Mouse (Mus musculus): Measurements from ENCODE around the gene Psat1. TPM values are rescaled to one million over a fixed set of nuclear protein-coding genes. Genes with fewer than 3 reads are reported as not detected.

The Psat1 gene
- polyA plus RNA-seq, 1 experiment from 2014 or later: 65.2 TPM

- no peak for ATAC-seq (replicated peaks; ENCODE audit: insufficient number of reproducible peaks, insufficient read depth, low FRiP score, low read depth)
- no peak overlapping the region for H3K4me3 ChIP-seq
These were observed 43.3 kb downstream of the Psat1 start for GRCm38 (mm10) chr19:15903508-15904480.

GRCm38 (mm10) chr19:15895681-15896080, 51.5 kb downstream of the Psat1 start:
- no peaks in the 10 kb centered on the region for H3K4me1 ChIP-seq (replicated peaks)
- no peak overlapping the region for H3K4me2 ChIP-seq
- no peaks in the 10 kb centered on the region for H3K27me3 ChIP-seq
- 86% methylated on average over 3 of the region's 3 CpGs for WGBS
- no peak for ATAC-seq (replicated peaks; ENCODE audit: insufficient number of reproducible peaks, insufficient read depth, low FRiP score, low read depth)
- H3K27ac ChIP-seq: no peak overlapping the region
- H3K4me3 ChIP-seq: no peak overlapping the region
- H3K36me3 ChIP-seq: no peaks in the 10 kb centered on the region
- no peaks in the 10 kb centered on the region for H3K9me3 ChIP-seq (replicated peaks)
- H3K9ac ChIP-seq: no peak overlapping the region

More at GRCm38 (mm10) chr19:15903508-15904480, 43.3 kb downstream of the Psat1 start:
- Histone ChIP-seq H3K9me3 (replicated peaks) (no peaks in the 10 kb centered on the region), H3K9ac (no peak overlapping the region), H3K27ac (no peak overlapping the region), H3K4me1 (replicated peaks) (no peaks in the 10 kb centered on the region), H3K4me2 (no peak overlapping the region), H3K27me3 (no peaks in the 10 kb centered on the region), H3K36me3 (peaks cover 10% of the 10 kb centered on the region; the same call in 1 of the 2 replicates)
- WGBS: 63% methylated on average over 20 of the region's 20 CpGs

DNA sequence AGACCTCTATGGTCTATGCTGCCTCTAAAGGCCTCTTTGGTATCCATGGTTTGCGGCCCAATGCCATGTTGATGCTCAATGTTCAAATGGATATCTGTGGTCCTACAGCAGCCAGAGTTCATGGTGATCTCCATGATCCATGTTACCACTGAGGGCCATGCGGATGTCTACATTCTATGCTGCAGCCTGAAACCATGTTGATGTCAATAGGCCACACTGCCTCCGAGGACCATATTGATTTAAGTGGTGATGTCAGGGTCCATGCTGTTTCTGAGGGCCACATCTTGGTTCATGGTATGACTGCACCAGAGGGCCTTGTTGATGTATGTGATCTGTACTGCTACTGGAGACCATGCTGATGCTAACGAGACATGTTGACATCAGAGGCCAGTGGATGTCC, 55.0 kb downstream of the Psat1 start:
- H3K27me3 ChIP-seq: no peaks in the 10 kb centered on the region
- H3K4me1 ChIP-seq (replicated peaks): no peaks in the 10 kb centered on the region
- ATAC-seq (replicated peaks; ENCODE audit: insufficient number of reproducible peaks, insufficient read depth, low FRiP score, low read depth): no peak
- no peak overlapping the region for H3K9ac ChIP-seq
- no peak overlapping the region for H3K27ac ChIP-seq
- H3K36me3 ChIP-seq: no peaks in the 10 kb centered on the region
- no peak overlapping the region for H3K4me2 ChIP-seq
- no peaks in the 10 kb centered on the region for H3K9me3 ChIP-seq (replicated peaks)
- 90% methylated on average over 4 of the region's 4 CpGs for WGBS
- H3K4me3 ChIP-seq: no peak overlapping the region

- no peak overlapping the region for H3K9ac ChIP-seq
- no peak overlapping the region for H3K27ac ChIP-seq
- no peaks in the 10 kb centered on the region for H3K27me3 ChIP-seq
- no peak overlapping the region for H3K4me3 ChIP-seq
- WGBS: 80% methylated on average over 4 of the region's 4 CpGs
- no peaks in the 10 kb centered on the region for H3K4me1 ChIP-seq (replicated peaks)
- ATAC-seq (replicated peaks; ENCODE audit: insufficient number of reproducible peaks, insufficient read depth, low FRiP score, low read depth): no peak
- no peaks in the 10 kb centered on the region for H3K9me3 ChIP-seq (replicated peaks)
- no peaks in the 10 kb centered on the region for H3K36me3 ChIP-seq
- no peak overlapping the region for H3K4me2 ChIP-seq
These were observed 58.7 kb downstream of the Psat1 start for GRCm38 (mm10) chr19:15888466-15888865.

DNA sequence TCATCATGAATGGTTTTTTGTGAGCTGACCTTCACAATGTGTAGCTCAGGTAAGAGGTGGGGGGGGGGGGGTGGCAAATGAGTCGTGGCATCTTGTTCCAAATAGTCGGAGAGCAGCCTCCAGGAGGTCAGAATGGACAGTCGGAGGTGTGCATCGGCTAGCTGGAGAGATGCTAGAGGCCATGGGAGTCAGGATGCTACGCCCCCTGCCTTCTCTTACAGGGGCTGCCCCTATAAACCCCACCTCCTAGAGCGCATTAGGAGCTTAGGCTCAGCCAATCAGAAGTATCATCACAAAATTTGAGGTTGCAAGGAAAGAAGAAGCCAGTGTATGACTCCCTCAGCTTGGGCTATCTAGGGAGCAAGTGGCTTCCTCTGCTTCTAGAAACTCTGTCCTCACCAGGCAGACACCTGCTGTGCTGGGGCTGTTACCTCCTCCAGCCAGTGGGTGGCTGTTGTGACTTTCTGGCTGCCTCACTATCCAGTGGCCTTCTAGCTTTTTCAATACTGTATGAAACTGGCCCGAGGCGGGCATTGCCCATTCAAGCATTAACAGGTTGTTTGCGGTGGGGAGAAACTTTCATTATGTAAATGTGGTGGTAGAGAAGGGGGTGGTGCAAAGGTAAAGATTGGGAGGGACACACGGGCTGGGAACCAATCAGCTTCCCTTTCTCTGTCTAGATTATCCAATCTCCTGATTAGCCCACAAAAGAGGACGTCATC, 64.3 kb downstream of the Psat1 start:
- Histone ChIP-seq H3K9me3 (replicated peaks) (no peaks in the 10 kb centered on the region), H3K27me3 (no peaks in the 10 kb centered on the region), H3K4me3 (no peak overlapping the region), H3K4me1 (replicated peaks) (0 out of 2 replicates have a peak, but pooled peaks cover 4% of the 10 kb centered on the region), H3K4me2 (no peak overlapping the region), H3K27ac (no peak overlapping the region), H3K36me3 (no peaks in the 10 kb centered on the region), H3K9ac (no peak overlapping the region)
- WGBS: 74% methylated on average over 11 of the region's 11 CpGs
- no peak for ATAC-seq (replicated peaks; ENCODE audit: insufficient number of reproducible peaks, insufficient read depth, low FRiP score, low read depth)

DNA sequence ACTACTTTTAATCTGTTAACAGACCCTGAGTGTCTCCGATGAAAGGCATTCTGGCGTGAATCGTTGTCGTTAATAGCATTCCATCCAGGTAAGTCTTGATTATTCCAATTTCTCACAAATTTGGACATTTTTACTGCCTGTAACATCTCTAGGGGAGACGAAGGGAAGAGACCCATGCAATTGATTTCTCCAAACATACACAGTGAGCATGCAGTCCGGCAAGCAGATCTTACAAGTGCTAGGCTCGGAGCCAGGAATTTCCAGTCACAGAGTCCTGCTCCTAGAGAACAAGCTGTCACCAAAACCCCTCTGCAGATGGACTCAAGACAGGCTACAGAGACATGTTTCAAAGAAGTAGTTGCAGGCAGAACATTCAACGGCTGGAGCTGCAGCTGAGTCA, 66.4 kb downstream of the Psat1 start:
- Histone ChIP-seq H3K36me3 (no peaks in the 10 kb centered on the region), H3K4me2 (no peak overlapping the region), H3K4me3 (no peak overlapping the region), H3K4me1 (replicated peaks) (0 out of 2 replicates have a peak, but pooled peaks cover 4% of the 10 kb centered on the region), H3K9ac (no peak overlapping the region), H3K9me3 (replicated peaks) (no peaks in the 10 kb centered on the region), H3K27me3 (no peaks in the 10 kb centered on the region), H3K27ac (no peak overlapping the region)
- no peak for ATAC-seq (replicated peaks; ENCODE audit: insufficient number of reproducible peaks, insufficient read depth, low FRiP score, low read depth)
- 55% methylated on average over 8 of the region's 8 CpGs for WGBS

GRCm38 (mm10) chr19:15879271-15879670, 67.9 kb downstream of the Psat1 start:
- H3K9me3 ChIP-seq (replicated peaks): no peaks in the 10 kb centered on the region
- H3K9ac ChIP-seq: no peak overlapping the region
- H3K4me3 ChIP-seq: no peak overlapping the region
- H3K36me3 ChIP-seq: no peaks in the 10 kb centered on the region
- no peak overlapping the region for H3K4me2 ChIP-seq
- no peaks in the 10 kb centered on the region for H3K27me3 ChIP-seq
- WGBS: 91% methylated on average over 5 of the region's 5 CpGs
- 0 out of 2 replicates have a peak, but pooled peaks cover 4% of the 10 kb centered on the region for H3K4me1 ChIP-seq (replicated peaks)
- H3K27ac ChIP-seq: no peak overlapping the region
- no peak for ATAC-seq (replicated peaks; ENCODE audit: insufficient number of reproducible peaks, insufficient read depth, low FRiP score, low read depth)

DNA sequence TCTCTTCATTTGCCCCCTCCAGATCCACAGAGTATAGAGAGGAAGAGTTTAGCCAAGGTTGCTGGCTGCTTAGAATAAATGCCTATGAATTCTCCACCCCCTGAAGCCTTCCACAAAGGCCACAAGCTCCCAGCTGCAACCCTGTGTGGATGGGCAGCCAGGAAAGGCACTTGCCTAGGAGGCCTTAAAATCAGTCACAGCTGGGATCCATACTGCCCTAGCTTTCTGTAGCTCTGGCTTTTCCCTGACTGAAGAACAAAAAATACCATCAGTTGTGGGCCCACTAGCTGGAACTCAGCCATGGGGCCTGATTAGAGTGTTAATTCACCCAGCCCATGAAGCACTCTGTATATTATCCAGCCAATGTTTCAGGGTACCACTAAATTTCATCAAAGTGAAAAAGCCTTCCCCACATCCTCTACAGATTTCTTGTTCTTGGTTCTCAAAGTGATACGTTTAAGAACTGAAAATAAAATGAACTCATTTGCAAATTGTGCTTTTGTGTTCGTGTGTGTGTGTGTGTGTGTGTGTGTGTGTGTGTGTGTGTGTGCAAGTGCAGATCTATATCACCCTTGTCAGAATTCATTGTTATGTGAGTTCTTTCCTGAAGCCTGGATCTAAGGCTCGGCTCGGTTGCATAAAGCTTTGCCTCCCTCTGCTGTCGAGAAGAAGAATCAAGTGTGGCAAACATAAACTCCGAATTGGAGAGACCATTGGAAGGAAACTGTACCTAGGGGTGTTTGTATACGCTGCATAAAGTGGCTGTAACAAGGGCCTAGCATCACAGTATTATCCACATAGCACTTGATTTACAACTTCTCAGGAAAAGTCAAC, 78.1 kb downstream of the Psat1 start:
- Histone ChIP-seq H3K4me2 (no peak overlapping the region), H3K4me1 (replicated peaks) (no peaks in the 10 kb centered on the region), H3K36me3 (no peaks in the 10 kb centered on the region), H3K27ac (no peak overlapping the region), H3K9ac (no peak overlapping the region), H3K27me3 (no peaks in the 10 kb centered on the region), H3K4me3 (no peak overlapping the region), H3K9me3 (replicated peaks) (no peaks in the 10 kb centered on the region)
- 30% methylated on average over 7 of the region's 7 CpGs for WGBS
- no peak for ATAC-seq (replicated peaks; ENCODE audit: insufficient number of reproducible peaks, insufficient read depth, low FRiP score, low read depth)

- no peak overlapping the region for H3K4me3 ChIP-seq
- H3K9me3 ChIP-seq (replicated peaks): no peaks in the 10 kb centered on the region
- H3K4me2 ChIP-seq: no peak overlapping the region
- H3K27me3 ChIP-seq: no peaks in the 10 kb centered on the region; the same call in 1 of the 2 replicates
- WGBS: 72% methylated on average over 4 of the region's 4 CpGs
- ATAC-seq (replicated peaks; ENCODE audit: insufficient number of reproducible peaks, insufficient read depth, low FRiP score, low read depth): no peak
- H3K9ac ChIP-seq: no peak overlapping the region
- no peaks in the 10 kb centered on the region for H3K36me3 ChIP-seq
- H3K27ac ChIP-seq: no peak overlapping the region
- H3K4me1 ChIP-seq (replicated peaks): no peaks in the 10 kb centered on the region
These were observed 80.3 kb downstream of the Psat1 start for GRCm38 (mm10) chr19:15866851-15867250.

DNA sequence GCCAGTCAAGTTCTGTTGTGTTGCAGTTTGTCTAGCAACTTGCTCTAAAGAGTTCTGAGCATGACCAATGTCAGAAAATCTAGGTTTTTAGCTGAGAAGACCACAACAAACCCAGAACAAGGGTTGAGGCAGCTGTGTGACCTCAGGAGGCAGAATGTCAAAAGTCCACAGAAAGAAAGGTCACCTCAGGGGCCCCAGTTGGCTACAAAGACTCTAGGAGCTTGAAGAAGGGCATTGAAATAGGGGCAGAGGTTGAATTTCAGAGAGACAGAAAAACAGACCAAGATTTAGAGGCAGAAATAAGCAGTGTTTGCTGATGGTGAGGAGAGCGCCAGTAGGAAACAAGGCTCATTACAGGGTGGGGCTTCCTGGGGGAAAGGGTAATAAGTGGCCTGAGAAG, 81.0 kb downstream of the Psat1 start:
- Histone ChIP-seq H3K27ac (no peak overlapping the region), H3K4me2 (no peak overlapping the region), H3K36me3 (no peaks in the 10 kb centered on the region), H3K9ac (no peak overlapping the region), H3K4me3 (no peak overlapping the region), H3K27me3 (no peaks in the 10 kb centered on the region; the same call in 1 of the 2 replicates), H3K9me3 (replicated peaks) (no peaks in the 10 kb centered on the region), H3K4me1 (replicated peaks) (no peaks in the 10 kb centered on the region)
- no peak for ATAC-seq (replicated peaks; ENCODE audit: insufficient number of reproducible peaks, insufficient read depth, low FRiP score, low read depth)
- 90% methylated on average over 1 of the region's 1 CpGs for WGBS

DNA sequence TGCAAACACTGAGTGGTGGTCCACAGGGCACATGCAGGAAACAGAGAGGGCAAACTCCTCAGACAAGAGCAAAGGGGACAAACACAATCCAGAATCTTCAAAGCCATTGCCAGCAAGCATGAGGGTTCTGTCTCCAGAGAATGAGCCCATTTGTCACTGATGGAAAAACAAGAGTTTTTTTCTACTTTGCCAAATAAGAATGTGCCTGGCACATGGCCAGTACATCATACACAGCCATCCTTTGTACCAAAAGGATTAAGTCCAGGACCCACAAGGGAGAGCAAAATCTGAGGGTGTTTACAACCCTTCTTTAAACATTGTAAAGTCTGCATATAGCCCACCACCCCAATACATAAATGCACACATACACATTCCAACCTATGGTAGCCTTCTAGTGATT, 81.7 kb downstream of the Psat1 start:
- Histone ChIP-seq H3K4me1 (replicated peaks) (no peaks in the 10 kb centered on the region), H3K27me3 (no peaks in the 10 kb centered on the region; the same call in 1 of the 2 replicates), H3K4me3 (no peak overlapping the region), H3K36me3 (no peaks in the 10 kb centered on the region), H3K9me3 (replicated peaks) (no peaks in the 10 kb centered on the region), H3K9ac (no peak overlapping the region), H3K4me2 (no peak overlapping the region), H3K27ac (no peak overlapping the region)
- ATAC-seq (replicated peaks; ENCODE audit: insufficient number of reproducible peaks, insufficient read depth, low FRiP score, low read depth): no peak

Data from heart, embryonic 15.5 days (tissue).